Mouse (Mus musculus) forebrain, embryonic 16.5 days (tissue): ENCODE results near the gene Scfd2. TPM values are rescaled to one million over a fixed set of nuclear protein-coding genes. Genes with fewer than 3 reads are reported as not detected.

Source experiments
- ATAC-seq: fragments of 200-750 bp; cut with Nextera tagmentation; 2 replicates; pipeline ENCODE4 v1.8.0; 2017; ENCODE audit warnings: mild to moderate bottlenecking, moderate library complexity
- H3K27ac ChIP-seq: fragments of 300-500 bp; sonication (generic); 2 replicates; pipeline ENCODE4 v1.5.1; 2014; ENCODE audit warnings: low read length, control low read depth
- H3K27me3 ChIP-seq: fragments of 300-500 bp; sonication (generic); replicated peaks from 2 replicates; pipeline ENCODE4 v1.6.1; 2014; ENCODE audit warnings: low read length; ENCODE audit not compliant: control insufficient read depth, insufficient read depth
- H3K36me3 ChIP-seq: fragments of 300-500 bp; sonication (generic); 2 replicates; pipeline ENCODE4 v1.6.1; 2014; ENCODE audit not compliant: control insufficient read depth, insufficient read depth
- H3K4me1 ChIP-seq: fragments of 300-500 bp; sonication (generic); replicated peaks from 2 replicates; pipeline ENCODE4 v1.6.1; 2014; ENCODE audit warnings: low read length; ENCODE audit not compliant: control insufficient read depth, insufficient read depth
- H3K4me2 ChIP-seq: fragments of 300-500 bp; sonication (generic); 2 replicates; pipeline ENCODE4 v1.6.1; 2014; ENCODE audit warnings: mild to moderate bottlenecking, low read length, control low read depth
- H3K4me3 ChIP-seq: fragments of 300-500 bp; sonication (generic); replicated peaks from 2 replicates; pipeline ENCODE4 v1.5.1; 2014; ENCODE audit warnings: mild to moderate bottlenecking, low read length, control low read depth
- H3K9ac ChIP-seq: fragments of 300-500 bp; sonication (generic); replicated peaks from 2 replicates; pipeline ENCODE4 v1.6.1; 2014; ENCODE audit warnings: low read depth, low read length, control low read depth
- H3K9me3 ChIP-seq: fragments of 300-500 bp; sonication (generic); 2 replicates; pipeline ENCODE4 v1.6.1; 2016; ENCODE audit warnings: low read length; ENCODE audit not compliant: control insufficient read depth
- WGBS: fragments of 180-500 bp; shearing (Covaris S2); extraction: QIAGEN DNeasy Blood & Tissue Kit; methylation state at CpG from one replicate; pipeline ENCODE4 v1.1.7; 2014; 5-methylcytosine and 5-hydroxymethylcytosine counted together
- polyA plus RNA-seq: library from polyadenylated mRNA; unstranded; fragments of >200 nt; fragmentation: Nextera tagmentation; extraction: Ambion mirVana; gene quantifications from 2 replicates; pipeline ENCODE4 v1.2.1, GENCODE M21; 2015

The Scfd2 gene
- polyA plus RNA-seq: 28.4 and 29.0 TPM in 2 replicates

GRCm38 (mm10) chr5:74531630-74532280 lies at the start of gene Scfd2:
TSS of gene Scfd2 (minus strand) at chr5:74531759.
- Histone ChIP-seq H3K27ac (no peak within 1 kb of the TSS), H3K9me3 (no peaks in the 10 kb centered on the region), H3K9ac (peak within 1 kb of the TSS; percentile 63), H3K4me3 (peak within 1 kb of the TSS; percentile 91), H3K27me3 (no peaks in the 10 kb centered on the region), H3K4me2 (peak within 1 kb of the TSS; percentile 98), H3K36me3 (no peaks in the 10 kb centered on the region), H3K4me1 (peaks cover 39% of the 10 kb centered on the region)
- peak; percentile 87 for ATAC-seq
- 7% methylated on average over 35 of the region's 35 CpGs for WGBS

DNA sequence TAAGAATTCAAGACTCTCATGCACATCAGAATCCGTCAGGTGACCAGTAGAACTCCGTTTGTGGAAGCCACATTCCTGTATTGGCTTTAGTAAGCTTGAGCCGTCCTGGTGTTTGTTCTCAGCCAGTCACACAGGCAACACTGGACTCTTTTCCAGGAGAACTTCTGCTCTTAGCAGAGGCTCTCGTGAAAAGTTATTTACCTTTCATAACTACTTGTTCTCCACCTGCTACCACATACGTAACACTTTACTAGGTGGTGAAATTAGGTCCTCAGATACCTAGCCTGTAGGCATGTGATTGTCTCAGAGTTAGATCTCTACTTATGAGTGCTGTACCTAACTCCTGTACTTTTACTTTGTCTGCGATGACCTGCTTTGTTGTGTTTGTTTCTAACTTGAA lies 40.2 kb upstream of the Scfd2 start:
- 93% methylated on average over 6 of the region's 6 CpGs for WGBS

DNA sequence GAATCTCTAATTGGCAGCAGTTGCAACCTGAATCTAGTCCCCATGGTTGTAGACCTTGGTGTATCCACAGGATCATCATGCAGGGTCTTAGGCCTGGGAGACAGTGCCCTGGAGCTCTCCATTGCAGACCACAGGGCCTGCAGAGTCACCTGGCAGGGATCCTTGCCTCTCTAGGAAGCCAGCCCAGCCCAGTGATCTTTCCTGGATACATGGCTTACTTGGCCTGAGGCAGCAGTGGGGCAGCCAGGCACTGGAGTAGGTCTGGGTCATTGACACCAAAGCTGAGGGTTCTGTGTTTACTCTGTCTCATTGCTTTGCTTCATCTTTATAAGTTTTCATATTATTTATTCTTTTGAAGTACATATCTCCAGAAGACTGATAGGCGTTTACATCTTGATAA lies 29.6 kb upstream of the Scfd2 start:
- Histone ChIP-seq H3K4me2 (no peak overlapping the region), H3K4me3 (no peak overlapping the region), H3K27me3 (no peaks in the 10 kb centered on the region), H3K9ac (no peak overlapping the region), H3K4me1 (no peaks in the 10 kb centered on the region), H3K27ac (no peak overlapping the region), H3K9me3 (no peaks in the 10 kb centered on the region), H3K36me3 (peaks cover 14% of the 10 kb centered on the region)
- 98% methylated on average over 1 of the region's 1 CpGs for WGBS
- no peak for ATAC-seq

More for the DNA sequence above, 40.2 kb upstream of the Scfd2 start:
- H3K9me3 ChIP-seq: no peaks in the 10 kb centered on the region
- H3K36me3 ChIP-seq: peaks cover 16% of the 10 kb centered on the region
- no peak overlapping the region for H3K9ac ChIP-seq
- no peak for ATAC-seq
- H3K4me2 ChIP-seq: no peak overlapping the region
- H3K27ac ChIP-seq: no peak overlapping the region
- H3K4me3 ChIP-seq: no peak overlapping the region
- no peaks in the 10 kb centered on the region for H3K4me1 ChIP-seq
- H3K27me3 ChIP-seq: no peaks in the 10 kb centered on the region

GRCm38 (mm10) chr5:74549566-74549965 lies 18.0 kb upstream of the Scfd2 start:
- Histone ChIP-seq H3K36me3 (peaks cover 18% of the 10 kb centered on the region), H3K4me2 (no peak overlapping the region)
- WGBS: 69% methylated on average over 8 of the region's 8 CpGs

GRCm38 (mm10) chr5:74545606-74546005 lies 14.0 kb upstream of the Scfd2 start:
- WGBS: 87% methylated on average over 4 of the region's 4 CpGs
- no peak for ATAC-seq

More at GRCm38 (mm10) chr5:74549566-74549965, 18.0 kb upstream of the Scfd2 start:
- H3K27me3 ChIP-seq: no peaks in the 10 kb centered on the region
- no peak overlapping the region for H3K4me3 ChIP-seq
- no peak overlapping the region for H3K27ac ChIP-seq
- H3K9me3 ChIP-seq: no peaks in the 10 kb centered on the region
- ATAC-seq: no peak
- no peak overlapping the region for H3K9ac ChIP-seq
- H3K4me1 ChIP-seq: no peaks in the 10 kb centered on the region

GRCm38 (mm10) chr5:74536180-74536947 lies 4.8 kb upstream of the Scfd2 start:
- H3K4me2 ChIP-seq: peak overlapping the region; percentile 54
- peak overlapping the region; percentile 96 for H3K4me3 ChIP-seq
- H3K27ac ChIP-seq: no peak overlapping the region; the same call in 1 of the 2 replicates
- no peaks in the 10 kb centered on the region for H3K36me3 ChIP-seq
- no peaks in the 10 kb centered on the region for H3K9me3 ChIP-seq
- no peak for ATAC-seq
- 46% methylated on average over 12 of the region's 12 CpGs for WGBS
- H3K9ac ChIP-seq: peak overlapping the region; percentile 92
- peaks cover 18% of the 10 kb centered on the region for H3K4me1 ChIP-seq
- H3K27me3 ChIP-seq: no peaks in the 10 kb centered on the region

More at GRCm38 (mm10) chr5:74545606-74546005, 14.0 kb upstream of the Scfd2 start:
- Histone ChIP-seq H3K4me2 (no peak overlapping the region), H3K27ac (no peak overlapping the region), H3K9ac (no peak overlapping the region), H3K4me3 (no peak overlapping the region), H3K9me3 (no peaks in the 10 kb centered on the region), H3K36me3 (peaks cover 18% of the 10 kb centered on the region), H3K4me1 (no peaks in the 10 kb centered on the region), H3K27me3 (no peaks in the 10 kb centered on the region)

- no peaks in the 10 kb centered on the region for H3K27me3 ChIP-seq
- WGBS: under 1% methylated on average over 69 of the region's 73 CpGs
- H3K4me1 ChIP-seq: peaks cover 25% of the 10 kb centered on the region
- peak within 1 kb of the TSS; percentile 54 for H3K4me2 ChIP-seq
- H3K36me3 ChIP-seq: no peaks in the 10 kb centered on the region
- peak within 1 kb of the TSS; percentile 96 for H3K4me3 ChIP-seq
- H3K9me3 ChIP-seq: no peaks in the 10 kb centered on the region
- peak within 1 kb of the TSS; percentile 93 for H3K27ac ChIP-seq
- H3K9ac ChIP-seq: peak within 1 kb of the TSS; percentile 92
- peak; percentile 90 for ATAC-seq
Observed at GRCm38 (mm10) chr5:74535240-74536021, 3.9 kb upstream of the Scfd2 start, which contains the start of gene Fip1l1. TSS of gene Fip1l1 (plus strand) at chr5:74535449.

DNA sequence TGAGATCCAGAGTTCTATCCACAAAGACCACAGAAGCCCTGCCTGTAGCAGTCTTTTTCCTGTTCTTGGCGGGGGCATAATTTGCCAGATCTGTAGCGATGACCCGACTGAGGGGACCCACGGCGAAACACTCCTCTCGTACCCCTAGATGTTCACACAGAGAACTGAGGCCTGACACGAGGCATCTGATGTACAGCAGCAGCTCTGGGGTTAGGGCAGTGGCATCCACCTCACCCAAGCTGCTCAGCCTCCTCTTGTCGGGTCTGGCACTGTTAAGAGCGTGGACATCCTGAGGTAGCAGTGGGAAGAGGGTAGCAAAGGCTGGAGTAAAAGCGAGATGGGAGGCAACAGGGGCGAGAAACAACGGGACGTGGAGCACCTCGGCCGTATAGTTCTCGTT lies 774 bp downstream of the Scfd2 start:
- Histone ChIP-seq H3K4me1 (peaks cover 34% of the 10 kb centered on the region), H3K4me2 (peak overlapping the region; percentile 98), H3K36me3 (no peaks in the 10 kb centered on the region), H3K27me3 (no peaks in the 10 kb centered on the region), H3K4me3 (peak overlapping the region; percentile 91), H3K9ac (peak overlapping the region; percentile 63), H3K9me3 (no peaks in the 10 kb centered on the region), H3K27ac (no peak overlapping the region)
- no peak for ATAC-seq
- whole genome bisulfite sequencing: 22% methylated on average over 16 of the region's 16 CpGs

GRCm38 (mm10) chr5:74527025-74527424 lies 4.5 kb downstream of the Scfd2 start:
- no peaks in the 10 kb centered on the region for H3K36me3 ChIP-seq
- no peak overlapping the region for H3K9ac ChIP-seq
- no peaks in the 10 kb centered on the region for H3K9me3 ChIP-seq
- H3K27ac ChIP-seq: no peak overlapping the region
- H3K4me1 ChIP-seq: peaks cover 29% of the 10 kb centered on the region
- no peak overlapping the region for H3K4me3 ChIP-seq
- 81% methylated on average over 5 of the region's 5 CpGs for WGBS
- ATAC-seq: no peak
- no peak overlapping the region for H3K4me2 ChIP-seq
- H3K27me3 ChIP-seq: no peaks in the 10 kb centered on the region
